Mouse (Mus musculus) bone marrow macrophage, adult 2 months (primary cell): ENCODE data around the gene Samd14.

Experiments
- CTCF ChIP-seq: IDR thresholded peaks from 2 replicates; pipeline ENCODE4 v1.5.1; 2012; ENCODE audit warnings: low read depth, mild to moderate bottlenecking, low read length, moderate library complexity
- POLR2A ChIP-seq: IDR thresholded peaks from 2 replicates; pipeline ENCODE4 v1.6.1; 2012; ENCODE audit warnings: mild to moderate bottlenecking, low read depth, low read length, borderline replicate concordance

DNA sequence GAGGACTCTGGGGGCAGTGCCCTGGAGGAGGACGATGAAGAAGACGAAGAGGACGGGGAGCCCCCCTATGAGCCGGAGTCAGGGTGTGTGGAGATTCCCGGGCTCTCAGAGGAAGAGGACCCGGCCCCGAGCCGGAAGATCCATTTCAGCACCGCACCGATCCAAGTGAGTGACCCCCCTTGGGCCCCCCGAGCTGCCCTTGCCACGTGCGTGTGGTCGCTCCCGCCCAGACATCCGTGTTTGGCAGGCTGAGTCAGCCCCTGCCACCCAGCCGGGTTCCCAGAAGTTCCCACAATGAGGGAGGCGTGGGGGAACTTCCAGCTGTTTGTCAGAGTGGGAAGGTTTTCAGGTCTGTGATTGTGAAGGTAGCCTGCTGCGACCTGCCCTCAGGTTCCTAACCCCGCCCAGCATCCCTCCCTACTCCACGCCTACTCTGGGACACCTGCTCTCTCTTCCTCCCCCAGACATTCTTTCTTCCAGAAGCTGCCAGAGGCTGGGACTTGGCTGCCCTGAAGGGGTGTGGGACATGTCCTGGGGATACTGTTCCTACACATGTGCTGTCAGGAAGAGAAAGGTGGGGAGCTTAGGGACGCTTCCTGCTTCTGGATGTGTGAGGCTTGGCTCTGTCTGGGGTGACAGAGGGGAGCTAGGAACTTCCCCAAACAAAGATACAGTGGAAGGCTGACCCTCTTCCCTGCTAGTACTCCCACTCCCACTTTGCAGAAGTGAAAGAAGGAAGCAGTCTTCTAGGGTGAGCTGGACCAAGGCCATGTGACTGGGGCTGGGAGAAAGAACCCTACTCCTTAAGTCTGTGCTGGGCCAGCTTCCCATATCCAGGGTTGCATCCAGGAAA lies 16.7 kb upstream of the Samd14 start:
- no peak for TF ChIP-seq POLR2A
- no peak for TF ChIP-seq CTCF
